19 mouse cellular contexts compared by ENCODE assay signal in the genomic region with DNA sequence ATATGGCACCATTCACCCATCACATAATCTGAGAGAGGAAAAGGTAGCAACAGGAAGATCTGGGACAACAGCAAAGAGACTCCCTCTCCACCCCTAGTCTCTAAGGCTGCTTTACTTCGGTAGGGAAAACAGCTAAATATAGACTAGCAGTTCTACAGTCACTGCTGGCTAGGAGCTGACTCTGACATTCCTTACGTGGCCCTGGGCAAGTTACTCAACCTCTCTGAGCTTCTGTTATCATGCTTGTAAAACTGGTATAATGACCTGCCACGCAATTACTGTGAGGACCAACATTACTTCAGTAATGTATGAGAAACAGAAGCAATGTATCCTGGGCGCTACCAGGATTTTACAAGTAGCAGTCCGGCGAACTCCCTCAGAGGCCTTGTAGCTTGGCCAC. TPM values are rescaled to one million over a fixed set of nuclear protein-coding genes. Genes with fewer than 3 reads are reported as not detected.
DNase-seq lines count a peak whose midpoint lies in the region; ATAC-seq and TF ChIP-seq lines count a peak whose summit lies in the region.
"Had no signal": no experiment of that assay in that cellular context is flagged by ENCODE, and none has a peak within 500 bp of the region (broad histone marks: within the 10 kb centered on the region; RNA-seq: fewer than 3 reads in every experiment).

No protein-coding gene starts in this region.

- intact Hi-C loops in heart, adult 2 months (cut with DNase I): no loop called here
- intact Hi-C loops in heart, postnatal 10 days (cut with DNase I): no loop called here

- DNase-seq in heart, adult 2 months: no peak
- DNase-seq in heart, postnatal 0 days (ENCODE audit: low spot score): peak; percentile 68
- DNase-seq in heart, postnatal 10 days: no peak
- DNase-seq in lung, postnatal 14 days: peak; percentile 2
- DNase-seq in lung, adult 18-20 months: no peak
- DNase-seq in kidney, postnatal 4 days: no peak
- DNase-seq: adrenal gland, adult 8-10 months; adrenal gland, postnatal 36 days; cerebellum, adult 2 months; cerebellum, postnatal 10 days; forebrain, postnatal 0 days; gastrocnemius, postnatal 25 days; kidney, adult 11 months; kidney, adult 9 months had no signal

- peak overlapping the region; percentile 85 for H3K27ac ChIP-seq in heart, embryonic 13.5 days (replicated peaks)
- no peak overlapping the region for H3K27ac ChIP-seq in heart, adult 2 months
- peak overlapping the region; percentile 74 for H3K27ac ChIP-seq in heart, postnatal 0 days (ENCODE audit: low read depth)
- H3K27ac ChIP-seq: embryonic facial prominence, embryonic 10.5 days; forebrain, embryonic 13.5 days; hindbrain, embryonic 10.5 days; hindbrain, embryonic 14.5 days had no signal

- 0 out of 2 replicates have a peak overlapping the region, but pooled peaks have one; percentile 11 for H3K4me2 ChIP-seq in heart, embryonic 13.5 days
- no peak overlapping the region for H3K4me2 ChIP-seq in heart, postnatal 0 days (ENCODE audit: low read depth, low read length)
- H3K4me2 ChIP-seq: forebrain, embryonic 13.5 days; hindbrain, embryonic 14.5 days had no signal

- no peak for TF ChIP-seq EP300 in heart, adult 2 months (IDR thresholded peaks at IDR 0.05; ENCODE audit: insufficient read depth, low read depth, low read length)
- TF ChIP-seq EP300 in heart, postnatal 0 days (IDR thresholded peaks at IDR 0.05; ENCODE audit: low read depth): no peak

- TF ChIP-seq CTCF in heart, adult 2 months (IDR thresholded peaks at IDR 0.05): no peak
- TF ChIP-seq CTCF in heart, postnatal 0 days (IDR thresholded peaks at IDR 0.05; ENCODE audit: low read depth): no peak

- TF ChIP-seq POLR2A in heart, adult 2 months (IDR thresholded peaks at IDR 0.05; ENCODE audit: insufficient read depth, low read depth, low read length): no peak

- no peaks in the 10 kb centered on the region for H3K9me3 ChIP-seq in heart, embryonic 13.5 days
- no peaks in the 10 kb centered on the region for H3K9me3 ChIP-seq in heart, postnatal 0 days (replicated peaks; ENCODE audit: control insufficient read depth, low read length)
- H3K9me3 ChIP-seq: embryonic facial prominence, embryonic 10.5 days; forebrain, embryonic 13.5 days; hindbrain, embryonic 10.5 days had no signal

- H3K79me2 ChIP-seq in heart, adult 2 months (replicated peaks; ENCODE audit: control insufficient read depth, insufficient read depth, low read length): no peaks in the 10 kb centered on the region

- peaks cover 43% of the 10 kb centered on the region for H3K36me3 ChIP-seq in heart, embryonic 13.5 days
- H3K36me3 ChIP-seq in heart, adult 2 months (ENCODE audit: control insufficient read depth, insufficient read depth, low read length): no peaks in the 10 kb centered on the region
- H3K36me3 ChIP-seq in heart, postnatal 0 days (replicated peaks; ENCODE audit: control insufficient read depth, insufficient read depth, low read length): 0 out of 2 replicates have a peak, but pooled peaks cover 6% of the 10 kb centered on the region

- H3K4me1 ChIP-seq in heart, embryonic 13.5 days: peaks cover 51% of the 10 kb centered on the region
- no peaks in the 10 kb centered on the region for H3K4me1 ChIP-seq in heart, adult 2 months (ENCODE audit: control insufficient read depth, insufficient read depth, low read length)
- H3K4me1 ChIP-seq in heart, postnatal 0 days (ENCODE audit: control insufficient read depth, insufficient read depth): peaks cover 29% of the 10 kb centered on the region
- H3K4me1 ChIP-seq: embryonic facial prominence, embryonic 10.5 days; forebrain, embryonic 13.5 days; hindbrain, embryonic 10.5 days had no signal

- WGBS in heart, embryonic 13.5 days: 59% methylated on average over 6 of the region's 6 CpGs
- WGBS in heart, adult 2 months: 67% methylated on average over 6 of the region's 6 CpGs
- WGBS in heart, postnatal 0 days: 48% methylated on average over 6 of the region's 6 CpGs

- no peaks in the 10 kb centered on the region for H3K27me3 ChIP-seq in heart, embryonic 13.5 days (replicated peaks)
- H3K27me3 ChIP-seq in heart, adult 2 months (ENCODE audit: control insufficient read depth, insufficient read depth, low read length): no peaks in the 10 kb centered on the region
- H3K27me3 ChIP-seq in heart, postnatal 0 days (ENCODE audit: control insufficient read depth, insufficient read depth, low read length): no peaks in the 10 kb centered on the region
- H3K27me3 ChIP-seq: forebrain, embryonic 13.5 days had no signal

- H3K9ac ChIP-seq in heart, embryonic 13.5 days: no peak overlapping the region
- no peak overlapping the region for H3K9ac ChIP-seq in heart, adult 2 months (ENCODE audit: low read depth, low read length)
- H3K9ac ChIP-seq in heart, postnatal 0 days (replicated peaks; ENCODE audit: low read depth, low read length): no peak overlapping the region
- H3K9ac ChIP-seq: forebrain, embryonic 13.5 days; forebrain, postnatal 0 days; hindbrain, embryonic 14.5 days had no signal

- H3K4me3 ChIP-seq in heart, embryonic 13.5 days: no peak overlapping the region
- no peak overlapping the region for H3K4me3 ChIP-seq in heart, adult 2 months
- H3K4me3 ChIP-seq in heart, postnatal 0 days (ENCODE audit: low read depth, low read length): no peak overlapping the region
- H3K4me3 ChIP-seq: embryonic facial prominence, embryonic 10.5 days; forebrain, embryonic 13.5 days; hindbrain, embryonic 10.5 days had no signal

- no peak for ATAC-seq in heart, embryonic 13.5 days (ENCODE audit: extremely low read depth, insufficient number of reproducible peaks, low FRiP score, low TSS enrichment)
- ATAC-seq in heart, postnatal 0 days (ENCODE audit: insufficient read depth, low read depth): peak; percentile 50; the same call in 1 of the 2 replicates
- ATAC-seq: forebrain, embryonic 13.5 days; forebrain, postnatal 0 days had no signal

RNA-seq across cellular contexts. Expression of gene Bend4, which starts 19.7 kb away (rescaled TPM):
- polyA plus RNA-seq in heart, embryonic 13.5 days (2015; fragmentation: Nextera tagmentation; extraction: Ambion mirVana): 13.9 and 15.6 TPM in 2 replicates
- total RNA-seq in heart, adult 2 months (2021): 1 to 10 TPM; 2.4 TPM
- polyA plus RNA-seq in heart, adult 2 months (2012; rRNA removed): 0.88 and 1.00 TPM in 2 replicates
- 11.2 and 13.3 TPM in 2 replicates for total RNA-seq in heart, postnatal 0 days (2014; rRNA removed; ENCODE audit: low replicate concordance)
- 5.8 and 6.8 TPM in 2 replicates for polyA plus RNA-seq in heart, postnatal 0 days (2015; fragmentation: Nextera tagmentation; extraction: Ambion mirVana)
- 1 to 10 TPM; 5.4 to 9.4 TPM for total RNA-seq in heart, postnatal 10 days (2021)

Comparison
In these comparisons a context has a peak if more than half of its experiments do, and no peak if none do; other contexts are left out.
1. DNase-seq: peak in heart, postnatal 0 days (single experiment) and lung, postnatal 14 days (single experiment); none in heart, adult 2 months (0 of 2), heart, postnatal 10 days (0 of 2), lung, adult 18-20 months (0 of 2) and kidney, postnatal 4 days (0 of 2).